Mouse (Mus musculus) thymus, adult 18-20 months (tissue): Measurements from ENCODE around the gene Fxn.

Experiments
- DNase-seq, 2 experiments: peaks; one replicate each; pipeline ENCODE4 v3.0.0; 2022; ENCODE audit warnings: mixed read lengths in 2 of 2

Gene Fxn

GRCm38 (mm10) chr19:24300994-24301767 lies 20.8 kb upstream of the Fxn start:
- DNase-seq, result peak; percentile 37 to 57

- no peak for DNase-seq
Observed at GRCm38 (mm10) chr19:24293537-24293936, 13.1 kb upstream of the Fxn start.

GRCm38 (mm10) chr19:24284187-24284586 lies 3.8 kb upstream of the Fxn start:
- DNase-seq, result no peak

- DNase-seq, result no peak
Observed at GRCm38 (mm10) chr19:24281288-24281980, 1.0 kb upstream of the Fxn start.

GRCm38 (mm10) chr19:24279706-24280600 lies 452 bp downstream of the Fxn start:
- peak; percentile 56 to 59 for DNase-seq

- DNase-seq, result no peak
Observed at GRCm38 (mm10) chr19:24278859-24279258, 1.5 kb downstream of the Fxn start.

- DNase-seq, result no peak
Observed at GRCm38 (mm10) chr19:24274281-24274680, 6.1 kb downstream of the Fxn start.

- DNase-seq, result peak in 1 of 2 experiments; percentile 29
Observed at GRCm38 (mm10) chr19:24271746-24272426, 8.5 kb downstream of the Fxn start.

GRCm38 (mm10) chr19:24271326-24271725 lies 9.1 kb downstream of the Fxn start:
- DNase-seq, result no peak

GRCm38 (mm10) chr19:24268531-24268930 lies 11.9 kb downstream of the Fxn start:
- DNase-seq, result no peak

GRCm38 (mm10) chr19:24266046-24266830 lies 14.2 kb downstream of the Fxn start:
- no peak for DNase-seq

GRCm38 (mm10) chr19:24264991-24265390 lies 15.4 kb downstream of the Fxn start:
- DNase-seq, result peak in 1 of 2 experiments; percentile 36

GRCm38 (mm10) chr19:24262736-24263135 lies 17.7 kb downstream of the Fxn start:
- DNase-seq, result no peak

- no peak for DNase-seq
Observed at GRCm38 (mm10) chr19:24259390-24260351, 20.7 kb downstream of the Fxn start.

GRCm38 (mm10) chr19:24258368-24258767 lies 22.0 kb downstream of the Fxn start:
- no peak for DNase-seq

- no peak for DNase-seq
Observed at GRCm38 (mm10) chr19:24257962-24258361, 22.4 kb downstream of the Fxn start.

GRCm38 (mm10) chr19:24253657-24254260 lies 26.6 kb downstream of the Fxn start:
- no peak for DNase-seq

- no peak for DNase-seq
Observed at GRCm38 (mm10) chr19:24251869-24252268, 28.5 kb downstream of the Fxn start.

GRCm38 (mm10) chr19:24243340-24243739 lies 37.1 kb downstream of the Fxn start:
- DNase-seq, result no peak
